Mouse (Mus musculus) megakaryocyte, embryonic 14.5 days (primary cell): ENCODE measurements around the gene Pkd1l2. TPM values are rescaled to one million over a fixed set of nuclear protein-coding genes. Genes with fewer than 3 reads are reported as not detected.

ENCODE experiments used
- H3K27me3 ChIP-seq: replicated peaks from 2 replicates; pipeline ENCODE3; 2012; ENCODE audit warnings: inconsistent platforms
- H3K36me3 ChIP-seq: replicated peaks from 2 replicates; pipeline ENCODE3; 2012; ENCODE audit warnings: low read length, inconsistent platforms, mixed read lengths
- H3K4me1 ChIP-seq: 2 replicates; pipeline ENCODE4 v1.6.1; 2012; ENCODE audit warnings: inconsistent platforms
- H3K4me3 ChIP-seq: replicated peaks from 2 replicates; pipeline ENCODE3; 2012; ENCODE audit warnings: moderate library complexity, mild to moderate bottlenecking, inconsistent platforms
- H3K9me3 ChIP-seq: 2 replicates; pipeline ENCODE4 v1.6.1; 2012; ENCODE audit warnings: inconsistent platforms
- FLI1 ChIP-seq: IDR thresholded peaks from 2 replicates; pipeline ENCODE4 v1.6.1; 2012; ENCODE audit warnings: low read length, inconsistent platforms, mixed read lengths
- GATA1 ChIP-seq: IDR thresholded peaks from 3 replicates; pipeline ENCODE4 v1.6.1; 2012; ENCODE audit warnings: mixed read lengths, low read length, inconsistent platforms, borderline replicate concordance
- polyA plus RNA-seq: library from polyadenylated mRNA; stranded (reverse); fragments of >175 nt; gene quantifications from 2 replicates; pipeline ENCODE4 v1.2.3, GENCODE M21; 2012; ENCODE audit warnings: low replicate concordance; ENCODE audit not compliant: insufficient read depth

Pkd1l2 gene
- 0.63 TPM in 1 of 2 replicates, not detected in the other for polyA plus RNA-seq

DNA sequence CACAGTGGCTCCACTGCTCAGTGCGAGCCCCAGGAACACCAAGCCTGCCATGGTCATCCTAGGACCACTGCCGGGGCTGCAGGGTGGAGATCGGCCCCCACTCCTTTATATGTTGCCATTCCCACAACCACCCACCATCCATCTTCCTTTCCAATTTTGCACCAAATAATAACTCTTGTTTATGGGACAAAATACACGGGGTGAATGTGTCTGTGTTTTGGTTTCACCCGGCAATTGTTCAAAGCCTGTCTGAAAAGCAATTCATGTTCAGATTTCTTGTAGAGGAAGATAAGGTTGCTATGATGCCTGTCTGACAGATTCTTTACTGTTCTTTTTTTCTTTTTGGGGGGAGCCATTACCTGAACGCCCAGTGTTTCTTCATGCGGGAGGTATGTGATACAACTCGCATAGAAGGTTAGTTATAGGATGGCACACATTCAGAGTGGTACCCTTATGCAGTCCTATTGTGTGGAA is at the start of gene Pkd1l2:
Pkd1l2 (minus strand) TSS at position 51 of the 474 bp plus-strand sequence.
- Histone ChIP-seq H3K4me3 (peak within 1 kb of the TSS; percentile 84), H3K9me3 (peaks cover 10% of the 10 kb centered on the region), H3K36me3 (peaks cover 8% of the 10 kb centered on the region), H3K4me1 (peaks cover 96% of the 10 kb centered on the region), H3K27me3 (peaks cover 34% of the 10 kb centered on the region)
- TF ChIP-seq GATA1 = no peak
- no peak for TF ChIP-seq FLI1

DNA sequence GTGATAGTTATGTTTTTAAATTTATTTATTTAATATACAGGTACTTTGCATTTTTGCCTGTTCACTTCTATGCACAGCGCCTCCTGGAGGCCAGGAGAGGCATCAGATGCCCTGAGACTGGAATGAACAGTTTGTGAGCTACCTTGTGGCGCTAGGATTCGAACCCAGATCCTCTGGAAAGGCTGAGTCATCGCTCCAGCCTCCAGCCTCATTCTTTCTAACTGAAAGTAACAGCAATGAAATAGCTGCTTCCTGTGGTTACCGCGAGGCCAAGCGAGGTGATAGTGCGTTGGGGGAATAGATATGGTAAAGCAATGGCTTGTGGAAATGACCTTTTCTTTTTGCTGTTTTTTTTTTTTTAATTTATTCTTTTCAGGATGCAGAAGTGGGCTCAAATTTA is 44.8 kb upstream of the Pkd1l2 start:
- H3K36me3 ChIP-seq = no peaks in the 10 kb centered on the region
- H3K27me3 ChIP-seq = peaks cover 9% of the 10 kb centered on the region
- no peak overlapping the region for H3K4me3 ChIP-seq
- TF ChIP-seq FLI1 = no peak
- peaks cover 63% of the 10 kb centered on the region for H3K4me1 ChIP-seq
- H3K9me3 ChIP-seq = no peaks in the 10 kb centered on the region

DNA sequence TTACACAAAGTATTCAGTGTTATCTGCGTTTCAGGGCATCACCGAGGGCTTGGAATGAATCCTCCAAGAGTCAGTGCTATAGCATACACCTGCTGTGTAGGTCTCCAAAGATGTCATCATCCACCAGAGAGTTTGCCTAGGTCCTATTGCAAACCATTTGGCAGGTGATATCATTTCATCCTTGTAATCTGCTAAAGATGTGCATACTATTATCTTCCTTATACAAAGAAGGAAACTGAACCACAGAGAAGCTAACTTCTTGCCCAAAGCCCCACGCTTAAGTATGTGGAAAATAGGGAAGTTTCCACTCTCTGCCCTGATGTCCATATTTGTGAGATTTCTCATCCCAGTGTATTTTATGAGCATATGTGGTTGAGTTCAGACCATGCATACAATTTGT is 44.2 kb upstream of the Pkd1l2 start:
- H3K36me3 ChIP-seq = no peaks in the 10 kb centered on the region
- peaks cover 63% of the 10 kb centered on the region for H3K4me1 ChIP-seq
- H3K27me3 ChIP-seq = peaks cover 5% of the 10 kb centered on the region
- H3K4me3 ChIP-seq = no peak overlapping the region
- TF ChIP-seq GATA1 (no peak), FLI1 (no peak)
- no peaks in the 10 kb centered on the region for H3K9me3 ChIP-seq

DNA sequence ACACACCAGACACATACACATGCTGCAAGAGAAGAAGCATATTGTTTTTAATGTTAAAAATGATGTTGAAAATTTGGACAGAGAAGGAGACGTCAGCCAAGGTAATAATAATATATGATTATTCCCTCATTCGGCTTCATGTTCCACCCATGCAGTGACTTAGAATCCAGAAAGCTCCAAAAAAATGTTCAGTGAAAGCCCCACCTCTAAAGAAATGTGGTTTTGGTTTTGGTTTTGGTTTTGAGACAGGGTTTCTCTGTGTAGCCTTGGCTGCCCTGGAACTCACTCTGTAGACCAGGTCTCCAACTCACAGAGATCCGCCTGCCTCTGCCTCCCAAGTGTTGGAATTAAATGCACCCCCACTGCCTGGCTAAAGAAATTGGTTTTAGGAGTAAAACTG is 43.6 kb upstream of the Pkd1l2 start:
- Histone ChIP-seq H3K4me1 (peaks cover 68% of the 10 kb centered on the region), H3K27me3 (peaks cover 4% of the 10 kb centered on the region), H3K36me3 (no peaks in the 10 kb centered on the region), H3K4me3 (no peak overlapping the region), H3K9me3 (no peaks in the 10 kb centered on the region)
- TF ChIP-seq GATA1 = no peak
- TF ChIP-seq FLI1 = no peak

DNA sequence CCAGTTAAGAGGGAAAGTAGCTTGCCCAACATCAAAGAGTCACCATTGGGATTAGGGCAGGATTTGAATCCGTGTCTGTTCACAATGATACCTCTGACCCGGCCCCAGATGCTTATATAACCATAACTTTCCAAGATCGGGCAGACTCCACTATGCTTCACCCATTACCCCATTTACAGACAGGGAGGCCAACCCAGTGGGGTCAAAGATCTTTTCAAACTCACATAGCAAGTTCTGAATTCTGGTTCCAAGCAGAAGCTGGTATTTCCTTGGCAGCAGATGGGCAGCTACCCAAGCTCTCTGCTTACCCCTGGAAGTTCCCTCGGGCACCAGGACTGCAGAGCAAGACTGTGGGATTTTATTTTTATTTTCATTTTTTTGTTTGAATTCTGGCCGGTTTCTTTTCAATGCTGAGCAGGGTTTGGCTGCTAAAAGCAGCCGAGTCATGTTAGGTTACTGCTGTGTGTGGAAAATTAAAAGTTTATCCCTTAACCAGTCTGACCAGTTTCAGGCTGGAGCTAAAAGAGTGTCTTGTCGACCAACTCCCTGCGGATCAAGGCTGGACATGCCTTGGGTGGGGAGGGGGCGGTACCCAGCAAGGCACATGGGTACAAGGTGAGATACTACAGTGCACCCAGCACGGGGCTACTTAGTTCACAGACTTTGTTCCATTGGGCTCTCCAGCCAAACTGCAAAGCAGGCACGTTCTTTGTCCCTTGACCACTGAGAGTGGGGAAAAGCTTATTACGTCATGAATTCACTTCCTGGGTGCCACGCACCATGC is 41.8 kb upstream of the Pkd1l2 start:
- peak overlapping the region; percentile 4 for H3K4me3 ChIP-seq
- TF ChIP-seq GATA1 (no peak), FLI1 (no peak)
- H3K4me1 ChIP-seq = peaks cover 83% of the 10 kb centered on the region
- H3K9me3 ChIP-seq = no peaks in the 10 kb centered on the region
- no peaks in the 10 kb centered on the region for H3K36me3 ChIP-seq
- no peaks in the 10 kb centered on the region for H3K27me3 ChIP-seq

DNA sequence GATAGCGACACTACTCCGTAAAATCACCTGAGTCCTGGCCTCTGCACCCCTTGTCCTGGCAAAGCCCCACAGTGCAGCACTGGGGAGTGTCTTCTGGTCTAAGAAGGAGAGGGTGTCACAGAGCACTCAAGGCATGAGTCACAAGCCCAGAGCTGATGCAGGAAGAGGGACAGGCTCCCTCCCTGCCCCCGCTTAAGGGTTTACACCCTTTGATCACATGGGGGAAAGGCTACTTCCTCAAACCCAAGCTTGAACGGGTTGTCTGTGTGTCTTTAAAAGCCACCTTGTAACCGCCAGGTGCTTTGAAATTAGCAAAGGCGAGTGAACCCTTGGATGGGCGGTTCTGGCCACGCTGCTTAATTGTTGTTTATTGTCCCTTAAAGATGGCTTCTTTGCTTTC is 39.0 kb upstream of the Pkd1l2 start:
- Histone ChIP-seq H3K27me3 (no peaks in the 10 kb centered on the region), H3K4me3 (peak overlapping the region; percentile 33), H3K4me1 (peaks cover 78% of the 10 kb centered on the region), H3K36me3 (no peaks in the 10 kb centered on the region), H3K9me3 (no peaks in the 10 kb centered on the region)
- TF ChIP-seq GATA1 (no peak), FLI1 (no peak)

DNA sequence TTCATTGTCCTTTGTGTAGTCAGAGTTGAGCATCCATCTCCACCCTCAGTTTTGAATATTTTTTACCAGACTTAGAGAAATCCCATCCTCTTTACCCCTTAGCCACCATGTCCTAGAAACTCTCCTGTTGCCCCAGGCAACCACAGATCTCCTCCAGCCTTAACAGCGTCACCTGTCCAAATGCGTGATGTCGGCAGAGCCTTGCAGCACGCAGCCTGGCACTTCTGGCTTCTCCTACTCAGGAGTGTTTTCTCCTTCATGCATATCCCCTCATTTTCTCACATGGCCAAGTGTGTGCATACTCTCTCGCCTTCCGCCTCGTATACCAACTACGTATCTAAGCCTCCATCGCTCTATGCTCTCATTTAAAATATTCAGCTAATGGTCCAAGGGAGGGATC is 36.2 kb upstream of the Pkd1l2 start:
- H3K27me3 ChIP-seq = no peaks in the 10 kb centered on the region
- H3K36me3 ChIP-seq = no peaks in the 10 kb centered on the region
- peaks cover 79% of the 10 kb centered on the region for H3K4me1 ChIP-seq
- no peak overlapping the region for H3K4me3 ChIP-seq
- TF ChIP-seq GATA1 = no peak
- TF ChIP-seq FLI1 = no peak
- no peaks in the 10 kb centered on the region for H3K9me3 ChIP-seq

DNA sequence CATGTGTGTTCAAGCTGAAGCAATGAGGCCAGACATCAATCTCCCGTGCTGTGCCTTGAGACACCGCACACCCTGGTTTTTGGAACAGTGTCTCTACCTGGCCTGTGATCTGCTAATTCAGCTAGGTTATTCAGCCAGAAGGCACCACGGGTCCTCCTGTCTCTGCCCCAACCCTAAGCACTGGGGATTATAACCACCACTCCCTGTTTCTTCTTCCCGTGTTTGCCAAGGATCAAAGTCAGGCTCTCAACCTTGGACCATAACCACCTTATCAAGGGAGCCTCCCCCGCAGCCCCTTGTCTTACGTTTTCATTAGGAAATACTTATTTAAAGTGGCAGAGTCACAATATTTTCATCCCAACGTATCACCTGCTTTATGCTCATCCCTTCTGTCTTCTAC is 34.3 kb upstream of the Pkd1l2 start:
- H3K4me3 ChIP-seq = no peak overlapping the region
- no peaks in the 10 kb centered on the region for H3K27me3 ChIP-seq
- TF ChIP-seq GATA1 = no peak
- TF ChIP-seq FLI1 = no peak
- H3K4me1 ChIP-seq = peaks cover 83% of the 10 kb centered on the region
- H3K36me3 ChIP-seq = no peaks in the 10 kb centered on the region
- no peaks in the 10 kb centered on the region for H3K9me3 ChIP-seq

DNA sequence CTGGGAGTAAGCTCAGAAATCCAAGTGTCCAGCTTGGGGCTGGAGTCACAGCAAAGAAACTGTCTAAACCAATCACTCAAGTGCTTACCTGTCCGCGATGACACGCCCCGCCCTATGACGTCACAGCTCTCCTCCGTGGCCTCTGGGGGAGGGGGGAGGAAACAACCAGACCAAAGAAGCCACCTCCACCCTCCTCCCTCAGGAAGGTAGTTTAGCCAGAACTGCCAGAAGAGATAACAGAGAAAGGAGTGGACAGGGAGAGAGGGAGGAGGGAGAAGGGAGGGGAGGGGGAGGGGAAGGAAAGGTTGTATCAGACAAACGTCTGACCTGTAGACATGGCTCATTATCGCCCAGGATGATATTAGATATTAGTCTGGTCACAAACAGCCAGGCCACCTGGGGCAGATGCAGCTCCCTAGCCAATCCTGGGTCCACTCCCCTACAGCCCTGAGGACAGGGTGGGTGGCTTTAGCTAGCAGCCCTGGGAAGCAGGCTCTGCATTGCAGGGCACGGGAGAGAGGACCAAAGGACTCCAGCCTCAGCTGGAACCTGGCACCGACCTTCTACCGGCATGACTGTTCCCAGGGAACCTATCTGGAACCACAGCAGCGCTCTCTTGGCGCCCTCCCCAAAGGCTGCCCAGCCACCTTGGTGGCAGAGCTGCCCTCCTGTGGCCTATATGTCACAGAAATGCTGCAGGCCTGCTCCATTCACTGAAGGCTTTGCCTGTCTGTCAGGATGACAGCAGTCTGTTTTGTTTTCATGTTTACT is 33.6 kb upstream of the Pkd1l2 start:
- peak overlapping the region; percentile 62 for H3K4me3 ChIP-seq
- no peaks in the 10 kb centered on the region for H3K36me3 ChIP-seq

DNA sequence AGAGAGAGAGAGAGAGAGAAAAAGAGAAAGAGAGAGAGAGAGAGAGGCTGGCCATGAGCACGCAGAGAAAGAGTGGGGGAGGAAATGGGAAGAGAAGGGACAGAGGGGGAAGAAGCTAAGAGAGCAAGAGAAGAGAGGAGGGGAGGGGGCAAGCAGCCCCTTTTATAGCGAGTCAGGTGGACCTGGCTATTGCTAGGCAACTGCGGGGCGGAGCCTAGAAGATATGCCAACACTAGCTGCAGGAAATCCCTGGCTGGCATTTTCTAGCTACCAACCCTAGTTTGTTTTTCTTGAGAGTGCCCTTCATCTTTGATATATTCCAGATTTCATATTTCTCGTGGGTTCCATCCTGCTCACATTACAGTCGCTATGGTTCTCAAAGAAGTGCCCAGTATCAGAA is 32.8 kb upstream of the Pkd1l2 start:
- Histone ChIP-seq H3K27me3 (no peaks in the 10 kb centered on the region), H3K9me3 (no peaks in the 10 kb centered on the region), H3K36me3 (no peaks in the 10 kb centered on the region), H3K4me1 (peaks cover 77% of the 10 kb centered on the region), H3K4me3 (no peak overlapping the region)
- TF ChIP-seq GATA1 (no peak), FLI1 (no peak)

More for the DNA sequence above, 33.6 kb upstream of the Pkd1l2 start:
- H3K27me3 ChIP-seq = no peaks in the 10 kb centered on the region
- TF ChIP-seq GATA1 (no peak), FLI1 (no peak)
- H3K9me3 ChIP-seq = no peaks in the 10 kb centered on the region
- peaks cover 79% of the 10 kb centered on the region for H3K4me1 ChIP-seq
